Mouse (Mus musculus): ENCODE results near the gene Mvk.

Gene Mvk

GRCm38 (mm10) chr5:114443566-114444367 lies at the start of gene Mvk, which contains the start of gene Mmab:
TSS of gene Mvk (plus strand) at chr5:114444269.
TSS of gene Mmab (minus strand) at chr5:114444060.
- DNase-seq (ENCODE audit: low spot score in 2 of 2) = peak; percentile 90 to 92

- DNase-seq (ENCODE audit: low spot score in 2 of 2) = no peak
Observed at GRCm38 (mm10) chr5:114406592-114406991, 37.5 kb upstream of the Mvk start.

- no peak for DNase-seq (ENCODE audit: low spot score in 2 of 2)
Observed at GRCm38 (mm10) chr5:114407269-114407668, 36.8 kb upstream of the Mvk start.

- no peak for DNase-seq (ENCODE audit: low spot score in 2 of 2)
Observed at GRCm38 (mm10) chr5:114407810-114408209, 36.3 kb upstream of the Mvk start.

GRCm38 (mm10) chr5:114408846-114409245 lies 35.2 kb upstream of the Mvk start:
- DNase-seq (ENCODE audit: low spot score in 2 of 2) = no peak

- DNase-seq (ENCODE audit: low spot score in 2 of 2) = no peak
Observed at GRCm38 (mm10) chr5:114410429-114410828, 33.6 kb upstream of the Mvk start.

GRCm38 (mm10) chr5:114412361-114412998 lies 31.6 kb upstream of the Mvk start:
- no peak for DNase-seq (ENCODE audit: low spot score in 2 of 2)

GRCm38 (mm10) chr5:114413067-114413735 lies 30.9 kb upstream of the Mvk start:
- DNase-seq (ENCODE audit: low spot score in 2 of 2) = no peak

GRCm38 (mm10) chr5:114415606-114416005 lies 28.5 kb upstream of the Mvk start:
- no peak for DNase-seq (ENCODE audit: low spot score in 2 of 2)

- no peak for DNase-seq (ENCODE audit: low spot score in 2 of 2)
Observed at GRCm38 (mm10) chr5:114416855-114417254, 27.2 kb upstream of the Mvk start.

- DNase-seq (ENCODE audit: low spot score in 2 of 2) = no peak
Observed at GRCm38 (mm10) chr5:114418541-114418940, 25.5 kb upstream of the Mvk start.

- DNase-seq (ENCODE audit: low spot score in 2 of 2) = no peak
Observed at GRCm38 (mm10) chr5:114421561-114422298, 22.3 kb upstream of the Mvk start.

GRCm38 (mm10) chr5:114422591-114422990 lies 21.5 kb upstream of the Mvk start:
- DNase-seq (ENCODE audit: low spot score in 2 of 2) = no peak

GRCm38 (mm10) chr5:114423961-114424360 lies 20.1 kb upstream of the Mvk start:
- no peak for DNase-seq (ENCODE audit: low spot score in 2 of 2)

GRCm38 (mm10) chr5:114426732-114427131 lies 17.3 kb upstream of the Mvk start:
- no peak for DNase-seq (ENCODE audit: low spot score in 2 of 2)

GRCm38 (mm10) chr5:114428621-114429020 lies 15.4 kb upstream of the Mvk start:
- DNase-seq (ENCODE audit: low spot score in 2 of 2) = no peak

GRCm38 (mm10) chr5:114429781-114430180 lies 14.3 kb upstream of the Mvk start:
- DNase-seq (ENCODE audit: low spot score in 2 of 2) = no peak

- DNase-seq (ENCODE audit: low spot score in 2 of 2) = no peak
Observed at GRCm38 (mm10) chr5:114434359-114434758, 9.7 kb upstream of the Mvk start.

- no peak for DNase-seq (ENCODE audit: low spot score in 2 of 2)
Observed at GRCm38 (mm10) chr5:114435588-114435987, 8.5 kb upstream of the Mvk start.

- no peak for DNase-seq (ENCODE audit: low spot score in 2 of 2)
Observed at GRCm38 (mm10) chr5:114444368-114444692, 261 bp downstream of the Mvk start.

- no peak for DNase-seq (ENCODE audit: low spot score in 2 of 2)
Observed at GRCm38 (mm10) chr5:114449011-114449410, 4.9 kb downstream of the Mvk start.

GRCm38 (mm10) chr5:114456287-114456686 lies 12.2 kb downstream of the Mvk start:
- DNase-seq (ENCODE audit: low spot score in 2 of 2) = no peak
